Mouse (Mus musculus): Measurements from ENCODE around the gene Gale. TPM values are rescaled to one million over a fixed set of nuclear protein-coding genes. Genes with fewer than 3 reads are reported as not detected.
"Not testable (repeated sequence)": the region's sequence is repeated elsewhere in the genome, so short reads cannot be mapped to it uniquely, and the experiment has no call there.

The Gale gene
- 10 to 100 TPM; 22.0 to 23.1 TPM for total RNA-seq (2021)
- long read RNA-seq, experiment 1, transcript Gale-202 (11 exons, 1,430 nt), result major isoform, 22 of 31 reads
- long read RNA-seq, experiment 1, partial matches to known transcripts, result 4 of 31 reads
- long read RNA-seq, experiment 1, other reads (novel, unspliced or antisense), result 4 of 31 reads
- long read RNA-seq, experiment 2, transcript Gale-202 (11 exons, 1,430 nt), result major isoform, 22 of 33 reads
- long read RNA-seq, experiment 2, partial matches to known transcripts, result 7 of 33 reads
- long read RNA-seq, experiment 2, other reads (novel, unspliced or antisense), result 3 of 33 reads

- peak; percentile 98 for DNase-seq
Observed at GRCm38 (mm10) chr4:135963457-135964193, at the start of gene Gale. Gene Gale (plus strand): TSS chr4:135963727.

GRCm38 (mm10) chr4:135918635-135919279 is 44.8 kb upstream of the Gale start:
- no peak for DNase-seq

- no peak for DNase-seq
Observed at GRCm38 (mm10) chr4:135919280-135919639, 44.3 kb upstream of the Gale start.

- peak; percentile 97 for DNase-seq
Observed at GRCm38 (mm10) chr4:135920304-135921241, 43.0 kb upstream of the Gale start, which contains the start of gene Fuca1. Gene Fuca1 (plus strand): TSS chr4:135920735.

GRCm38 (mm10) chr4:135921257-135922120 is 42.0 kb upstream of the Gale start:
- peak; percentile 66 for DNase-seq

- DNase-seq, result no peak
Observed at GRCm38 (mm10) chr4:135922190-135922589, 41.3 kb upstream of the Gale start.

GRCm38 (mm10) chr4:135924418-135924817 is 39.1 kb upstream of the Gale start:
- DNase-seq, result no peak

- DNase-seq, result no peak
Observed at GRCm38 (mm10) chr4:135925341-135925740, 38.2 kb upstream of the Gale start.

GRCm38 (mm10) chr4:135926195-135926808 is 37.2 kb upstream of the Gale start:
- DNase-seq, result no peak

- DNase-seq, result no peak
Observed at GRCm38 (mm10) chr4:135926861-135927260, 36.7 kb upstream of the Gale start.

- no peak for DNase-seq
Observed at GRCm38 (mm10) chr4:135928376-135928775, 35.2 kb upstream of the Gale start.

GRCm38 (mm10) chr4:135929405-135929804 is 34.1 kb upstream of the Gale start:
- no peak for DNase-seq

- DNase-seq, result no peak
Observed at GRCm38 (mm10) chr4:135929828-135930227, 33.7 kb upstream of the Gale start.

GRCm38 (mm10) chr4:135930239-135930638 is 33.3 kb upstream of the Gale start:
- no peak for DNase-seq

- DNase-seq, result no peak
Observed at GRCm38 (mm10) chr4:135931832-135932231, 31.7 kb upstream of the Gale start.

GRCm38 (mm10) chr4:135934708-135935500 is 28.6 kb upstream of the Gale start:
- no peak for DNase-seq

- DNase-seq, result peak; percentile 55
Observed at GRCm38 (mm10) chr4:135935502-135935901, 28.0 kb upstream of the Gale start.

GRCm38 (mm10) chr4:135938858-135939257 is 24.7 kb upstream of the Gale start:
- no peak for DNase-seq

GRCm38 (mm10) chr4:135941026-135941425 is 22.5 kb upstream of the Gale start:
- not testable (repeated sequence) for DNase-seq

- no peak for DNase-seq
Observed at GRCm38 (mm10) chr4:135942193-135942592, 21.3 kb upstream of the Gale start.
